Mouse (Mus musculus): Measurements from ENCODE around the gene Prl7a2.

Gene Prl7a2

GRCm38 (mm10) chr13:27667936-27668335, at the start of gene Prl7a2:
Gene Prl7a2 (minus strand): TSS chr13:27668036.
- in situ Hi-C loops (cut with MboI; ENCODE audit: low sequenced_read_pairs): no loop called here

- in situ Hi-C loops (cut with MboI; ENCODE audit: low sequenced_read_pairs): no loop called here
These were observed 48.8 kb upstream of the Prl7a2 start, which contains the start of gene Prl7d1 for GRCm38 (mm10) chr13:27716636-27717035. Gene Prl7d1 (minus strand): TSS chr13:27716736.

GRCm38 (mm10) chr13:27706521-27706920, 38.7 kb upstream of the Prl7a2 start:
- in situ Hi-C loops (cut with MboI; ENCODE audit: low sequenced_read_pairs): no loop called here

- in situ Hi-C loops (cut with MboI; ENCODE audit: low sequenced_read_pairs): no loop called here
These were observed 7.1 kb downstream of the Prl7a2 start for GRCm38 (mm10) chr13:27660747-27661146.

- in situ Hi-C loops (cut with MboI; ENCODE audit: low sequenced_read_pairs): no loop called here
These were observed 25.4 kb downstream of the Prl7a2 start, which contains the start of gene Prl7a1 for GRCm38 (mm10) chr13:27642393-27642792. Gene Prl7a1 (minus strand): TSS chr13:27642493.

- in situ Hi-C loops (cut with MboI; ENCODE audit: low sequenced_read_pairs): no loop called here
These were observed 57.4 kb downstream of the Prl7a2 start, which contains the start of gene Prl7b1 for GRCm38 (mm10) chr13:27610482-27610881. Gene Prl7b1 (minus strand): TSS chr13:27610582.
